Mouse (Mus musculus): ENCODE measurements around the gene Aldh18a1. TPM values are rescaled to one million over a fixed set of nuclear protein-coding genes. Genes with fewer than 3 reads are reported as not detected.

Aldh18a1 gene
- total RNA-seq, 2 experiments from 2014 or later, result 9.9 to 12.2 TPM

GRCm38 (mm10) chr19:40542776-40543175 lies 45.5 kb downstream of the Aldh18a1 start:
- intact Hi-C loops (cut with DNase I), result no loop called here
- no peak for DNase-seq

GRCm38 (mm10) chr19:40536526-40536925 lies 51.7 kb downstream of the Aldh18a1 start:
- DNase-seq, result no peak
- intact Hi-C loops (cut with DNase I), result no loop called here

DNA sequence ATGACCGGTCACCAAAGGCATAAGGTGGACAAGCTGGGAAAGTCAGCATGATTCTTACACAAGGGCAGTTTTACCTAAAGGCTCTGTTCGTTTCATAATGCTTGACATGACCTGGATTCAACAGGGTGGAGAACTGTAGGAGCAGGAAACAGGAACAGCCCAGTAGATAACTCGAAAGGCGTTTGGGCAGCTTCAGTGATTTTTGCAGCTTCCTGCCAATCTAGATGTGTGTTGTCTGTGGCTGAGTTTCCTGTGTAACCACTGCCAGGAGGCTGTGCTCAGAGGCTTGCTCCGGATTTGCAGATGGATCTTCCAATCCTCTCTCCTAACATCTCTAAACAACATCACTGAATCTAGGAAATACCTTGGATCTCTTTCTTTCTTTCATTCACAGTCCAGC lies 55.7 kb downstream of the Aldh18a1 start:
- intact Hi-C loops (cut with DNase I), result no loop called here
- no peak for DNase-seq

DNA sequence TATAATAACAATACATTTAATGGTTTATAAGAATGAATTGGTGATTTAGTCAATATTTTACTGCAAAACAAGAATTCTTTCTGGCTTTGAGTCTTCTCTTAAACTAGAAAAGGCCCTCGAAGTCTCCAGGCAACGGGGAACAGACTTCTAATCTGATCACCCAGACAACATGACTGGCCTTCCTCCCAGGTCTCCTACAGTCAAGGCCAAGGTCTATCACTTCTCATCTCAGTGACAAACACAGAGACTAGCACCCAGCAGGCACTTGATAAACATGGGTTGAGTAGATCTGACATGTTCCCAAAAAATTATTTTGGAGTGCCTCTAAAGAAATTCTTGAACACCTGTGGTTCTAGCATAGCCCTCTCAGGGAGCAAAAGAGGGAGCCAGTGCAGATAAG lies 57.9 kb downstream of the Aldh18a1 start:
- intact Hi-C loops (cut with DNase I), result no loop called here
- DNase-seq, result no peak

GRCm38 (mm10) chr19:40528254-40528653 lies 60.0 kb downstream of the Aldh18a1 start:
- intact Hi-C loops (cut with DNase I), result no loop called here
- no peak for DNase-seq

- intact Hi-C loops (cut with DNase I), result no loop called here
- no peak for DNase-seq
Observed at GRCm38 (mm10) chr19:40526367-40527014, 61.8 kb downstream of the Aldh18a1 start.

- DNase-seq, result no peak
- intact Hi-C loops (cut with DNase I), result no loop called here
Observed at GRCm38 (mm10) chr19:40523431-40524005, 64.7 kb downstream of the Aldh18a1 start.

- intact Hi-C loops (cut with DNase I), result no loop called here
- no peak for DNase-seq
Observed at GRCm38 (mm10) chr19:40520403-40520802, 67.9 kb downstream of the Aldh18a1 start.

- no peak for DNase-seq
- intact Hi-C loops (cut with DNase I), result no loop called here
Observed at GRCm38 (mm10) chr19:40518706-40519105, 69.6 kb downstream of the Aldh18a1 start.

DNA sequence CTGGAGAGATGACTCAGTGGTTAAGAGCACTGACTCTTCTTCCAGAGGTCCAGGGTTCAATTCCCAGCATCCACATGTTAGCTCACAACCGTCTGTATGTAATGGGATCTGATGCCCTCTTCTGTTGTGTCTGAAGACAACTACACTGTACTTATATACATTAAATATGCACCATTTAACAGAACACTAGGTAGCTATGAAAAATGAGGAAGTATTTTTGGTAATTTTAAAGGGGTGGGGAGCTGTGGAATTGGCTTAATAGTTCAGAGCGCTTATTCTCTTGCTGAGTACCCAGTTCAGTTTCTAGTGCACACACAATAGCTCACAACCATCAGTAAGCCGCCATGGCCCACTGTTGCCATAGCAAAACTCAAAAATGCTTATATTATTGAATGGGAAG lies 72.7 kb downstream of the Aldh18a1 start:
- intact Hi-C loops (cut with DNase I), result no loop called here
- DNase-seq, result no peak

- intact Hi-C loops (cut with DNase I), result loop anchor here (5.0 kb wide), 1 partner anchor 37 kb away; no protein-coding TSS in a partner anchor
- no peak for DNase-seq
Observed at GRCm38 (mm10) chr19:40514376-40514775, 73.9 kb downstream of the Aldh18a1 start.

- intact Hi-C loops (cut with DNase I), result loop anchor here (2.0 to 5.0 kb wide), 3 partner anchors 36 to 119 kb away; no protein-coding TSS in a partner anchor
Observed at GRCm38 (mm10) chr19:40513632-40514078, 74.6 kb downstream of the Aldh18a1 start, which contains the start of gene Sorbs1. Gene Sorbs1 (minus strand): TSS chr19:40513779.

GRCm38 (mm10) chr19:40512500-40513421 lies 75.5 kb downstream of the Aldh18a1 start:
- DNase-seq, result peak in 1 of 2 experiments; percentile 50

More at GRCm38 (mm10) chr19:40513632-40514078, 74.6 kb downstream of the Aldh18a1 start, which contains the start of gene Sorbs1:
- peak; percentile 96 to 98 for DNase-seq

DNA sequence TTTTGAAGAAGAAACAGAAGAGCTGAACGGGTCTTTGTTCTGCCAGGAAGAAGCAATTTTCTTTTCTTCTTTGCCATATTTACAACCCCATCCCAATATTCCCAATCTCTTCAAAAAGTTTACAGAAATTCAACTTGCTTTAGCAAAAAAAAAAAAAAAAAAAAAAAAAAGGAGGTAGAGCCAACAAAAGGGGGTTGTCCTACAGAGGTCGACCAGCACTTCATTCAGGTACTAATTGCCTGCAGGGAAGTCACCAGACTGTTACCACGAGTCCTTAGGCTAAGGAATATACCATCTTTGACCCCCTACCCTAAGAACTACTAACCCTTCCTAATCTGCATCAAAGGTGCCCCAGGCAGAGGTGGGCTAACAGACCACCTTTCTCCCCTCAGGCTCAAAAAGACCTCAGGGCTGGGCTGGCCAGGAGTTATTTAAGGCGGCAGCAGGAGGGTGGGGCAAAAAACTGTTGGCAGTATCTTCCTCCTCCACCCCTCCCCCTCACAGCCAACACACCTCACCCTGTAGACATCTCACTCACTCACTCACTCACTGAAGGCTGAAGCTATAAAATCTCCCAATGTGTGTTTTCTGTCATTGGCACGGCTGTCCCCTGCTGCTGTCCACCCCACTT lies 76.5 kb downstream of the Aldh18a1 start:
- intact Hi-C loops (cut with DNase I), result loop anchor here (2.0 to 5.0 kb wide), 3 partner anchors 34 to 117 kb away; no protein-coding TSS in a partner anchor
- peak; percentile 46 to 57 for DNase-seq

More at GRCm38 (mm10) chr19:40512500-40513421, 75.5 kb downstream of the Aldh18a1 start:
- intact Hi-C loops (cut with DNase I), result loop anchor here (2.0 to 5.0 kb wide), 3 partner anchors 35 to 118 kb away; no protein-coding TSS in a partner anchor

DNA sequence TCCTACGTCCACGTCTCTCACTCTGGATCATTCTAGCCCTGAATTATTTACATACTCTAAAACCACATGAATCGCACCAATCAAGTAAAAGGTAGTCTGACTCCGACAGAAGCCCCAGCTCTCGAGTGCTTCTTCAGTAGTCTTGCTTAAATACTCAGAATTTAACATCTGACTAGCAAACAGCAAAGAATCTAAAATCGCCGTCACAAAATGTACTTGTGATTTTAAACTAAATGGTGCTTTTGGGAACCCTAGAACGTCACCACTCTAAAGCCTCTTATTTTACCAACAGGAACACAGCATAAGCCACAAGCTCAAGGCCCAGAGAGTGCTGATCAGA lies 77.2 kb downstream of the Aldh18a1 start:
- no peak for DNase-seq

GRCm38 (mm10) chr19:40510387-40511099 lies 77.7 kb downstream of the Aldh18a1 start:
- intact Hi-C loops (cut with DNase I), result loop anchor here (5.0 kb wide), 1 partner anchor 33 kb away; no protein-coding TSS in a partner anchor
- DNase-seq, result no peak

More for the DNA sequence above, 77.2 kb downstream of the Aldh18a1 start:
- intact Hi-C loops (cut with DNase I), result loop anchor here (5.0 kb wide), 1 partner anchor 34 kb away; no protein-coding TSS in a partner anchor

GRCm38 (mm10) chr19:40509274-40509673 lies 79.0 kb downstream of the Aldh18a1 start:
- intact Hi-C loops (cut with DNase I), result loop anchor here (2.0 kb wide), 1 partner anchor 18 kb away; no protein-coding TSS in a partner anchor
- DNase-seq, result no peak

DNA sequence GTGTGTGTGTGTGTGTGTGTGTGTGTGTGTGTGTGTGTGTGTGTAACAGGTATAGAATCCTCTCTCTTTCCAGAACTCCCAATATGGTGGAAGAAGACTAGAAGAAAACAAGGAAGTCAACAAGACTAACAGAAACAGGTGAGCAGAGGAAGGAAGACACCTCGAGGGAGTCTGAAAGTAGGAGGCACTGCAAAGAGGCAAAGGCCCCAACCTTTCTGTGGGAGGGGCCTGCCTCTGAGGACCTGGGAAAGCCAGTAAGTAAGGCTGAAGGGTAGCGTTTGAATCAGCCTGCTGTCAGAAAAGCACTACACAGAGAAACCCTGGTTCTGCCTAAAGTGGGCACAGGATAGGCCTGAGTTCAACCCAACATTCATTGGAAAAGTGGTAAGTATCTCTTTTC lies 79.4 kb downstream of the Aldh18a1 start:
- intact Hi-C loops (cut with DNase I), result loop anchor here (2.0 kb wide), 1 partner anchor 18 kb away; no protein-coding TSS in a partner anchor
- no peak for DNase-seq

GRCm38 (mm10) chr19:40506965-40507364 lies 81.3 kb downstream of the Aldh18a1 start:
- DNase-seq, result no peak
- intact Hi-C loops (cut with DNase I), result no loop called here

Measured in heart, postnatal 14 days (tissue).